Mouse (Mus musculus) midbrain, embryonic 13.5 days (tissue): Measurements from ENCODE around the gene Cog7. TPM values are rescaled to one million over a fixed set of nuclear protein-coding genes. Genes with fewer than 3 reads are reported as not detected.

Experiments used
- polyA plus RNA-seq: library from polyadenylated mRNA; unstranded; fragments of >200 nt; fragmentation: Nextera tagmentation; extraction: Ambion mirVana; gene quantifications from 2 replicates; pipeline ENCODE4 v1.2.1, GENCODE M21; 2015

Gene Cog7
- polyA plus RNA-seq, 1 experiment from 2014 or later: 20.6 TPM

Other genes starting within 250 kb of the Cog7 start
- gene Scnn1g, start 247.2 kb downstream of the Cog7 start, polyA plus RNA-seq: not detected in 2 replicates
- not detected in 2 replicates for gene Scnn1b, start 116.7 kb downstream of the Cog7 start, polyA plus RNA-seq
- gene Gga2, start 39.5 kb upstream of the Cog7 start, polyA plus RNA-seq: 55.4 and 58.0 TPM in 2 replicates
- gene Ubfd1, start 85.5 kb upstream of the Cog7 start, polyA plus RNA-seq: 69.5 and 74.8 TPM in 2 replicates
- 10.4 and 10.7 TPM in 2 replicates for gene Ears2, start 85.6 kb upstream of the Cog7 start, polyA plus RNA-seq
- gene Ndufab1, start 120.2 kb upstream of the Cog7 start, polyA plus RNA-seq: 635 and 660 TPM in 2 replicates
- gene Palb2, start 151.3 kb upstream of the Cog7 start, polyA plus RNA-seq: 9.0 and 9.1 TPM in 2 replicates
- gene Dctn5, start 151.3 kb upstream of the Cog7 start, polyA plus RNA-seq: 156 and 163 TPM in 2 replicates
- 54.5 and 55.2 TPM in 2 replicates for gene Plk1, start 177.7 kb upstream of the Cog7 start, polyA plus RNA-seq
- 0.78 and 1.1 TPM in 2 replicates for gene Ern2, start 204.5 kb upstream of the Cog7 start, polyA plus RNA-seq
- 1.2 and 1.5 TPM in 2 replicates for gene Chp2, start 237.8 kb upstream of the Cog7 start, polyA plus RNA-seq